Mouse (Mus musculus): ENCODE measurements at regions not wholly inside any gene's neighbourhood (a gene's known extent, or its start where the extent isn't known, plus 50 kb on each side); places are given as distances from the start of the nearest gene placed in this dataset.
"Not testable (repeated sequence)": the region's sequence is repeated elsewhere in the genome, so short reads cannot be mapped to it uniquely, and the experiment has no call there.

- WGBS = 82% methylated on average over 2 of the region's 2 CpGs
- no peaks in the 10 kb centered on the region for H3K4me1 ChIP-seq (ENCODE audit: control insufficient read depth, insufficient read depth, low read length)
- H3K9me3 ChIP-seq (replicated peaks; ENCODE audit: control insufficient read depth, low read length) = no peaks in the 10 kb centered on the region
- H3K36me3 ChIP-seq (replicated peaks; ENCODE audit: control insufficient read depth, insufficient read depth, low read depth, low read length) = no peaks in the 10 kb centered on the region
- H3K27me3 ChIP-seq (ENCODE audit: control insufficient read depth, insufficient read depth, low read length) = no peaks in the 10 kb centered on the region
- H3K27ac ChIP-seq (replicated peaks; ENCODE audit: low read depth, low read length) = no peak overlapping the region
- no peak overlapping the region for H3K4me2 ChIP-seq (ENCODE audit: low read depth, low read length)
- DNase-seq (ENCODE audit: low spot score) = no peak
- no peak for ATAC-seq (replicated peaks; ENCODE audit: insufficient number of reproducible peaks, low FRiP score, low TSS enrichment, low read depth)
- no peak overlapping the region for H3K4me3 ChIP-seq (ENCODE audit: low read depth, low read length)
- no peak overlapping the region for H3K9ac ChIP-seq (replicated peaks; ENCODE audit: low read length)
Measured at GRCm38 (mm10) chr4:21464456-21464855, 221.3 kb downstream of the Prdm13 start.

DNA sequence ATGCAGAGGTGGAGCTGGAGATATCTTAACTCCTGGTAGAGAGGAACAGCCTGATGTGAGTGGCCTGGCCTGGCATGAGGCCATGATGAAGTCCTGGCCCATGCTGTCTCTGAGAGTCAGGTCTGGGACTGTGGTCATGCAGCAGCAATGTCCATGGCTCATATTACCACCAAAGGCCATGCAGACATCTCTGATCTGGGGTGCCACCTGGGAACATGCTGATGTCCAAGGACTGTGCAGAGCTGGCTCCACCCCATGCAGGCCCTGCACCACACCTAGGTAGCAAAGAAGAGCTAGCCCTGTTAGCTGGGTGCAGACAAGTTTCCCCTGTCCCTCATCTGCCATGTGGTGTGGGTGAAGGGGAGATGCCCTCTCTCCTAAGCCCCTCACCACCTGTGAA lies 244.5 kb downstream of the Prdm13 start:
- H3K9me3 ChIP-seq (replicated peaks; ENCODE audit: control insufficient read depth, low read length) = no peaks in the 10 kb centered on the region
- H3K27ac ChIP-seq (replicated peaks; ENCODE audit: low read depth, low read length) = no peak overlapping the region
- ATAC-seq (replicated peaks; ENCODE audit: insufficient number of reproducible peaks, low FRiP score, low TSS enrichment, low read depth) = no peak
- no peak overlapping the region for H3K4me2 ChIP-seq (ENCODE audit: low read depth, low read length)
- H3K4me1 ChIP-seq (ENCODE audit: control insufficient read depth, insufficient read depth, low read length) = no peaks in the 10 kb centered on the region
- H3K27me3 ChIP-seq (ENCODE audit: control insufficient read depth, insufficient read depth, low read length) = no peaks in the 10 kb centered on the region
- no peaks in the 10 kb centered on the region for H3K36me3 ChIP-seq (replicated peaks; ENCODE audit: control insufficient read depth, insufficient read depth, low read depth, low read length)
- no peak overlapping the region for H3K9ac ChIP-seq (replicated peaks; ENCODE audit: low read length)
- H3K4me3 ChIP-seq (ENCODE audit: low read depth, low read length) = no peak overlapping the region
- no peak for DNase-seq (ENCODE audit: low spot score)

- ATAC-seq (replicated peaks; ENCODE audit: insufficient number of reproducible peaks, low FRiP score, low TSS enrichment, low read depth) (no peak), DNase-seq (ENCODE audit: low spot score) (peak; percentile 16)
- Histone ChIP-seq H3K4me3 (ENCODE audit: low read depth, low read length) (no peak overlapping the region), H3K9ac (replicated peaks; ENCODE audit: low read length) (no peak overlapping the region), H3K9me3 (replicated peaks; ENCODE audit: control insufficient read depth, low read length) (no peaks in the 10 kb centered on the region), H3K4me1 (ENCODE audit: control insufficient read depth, insufficient read depth, low read length) (no peaks in the 10 kb centered on the region), H3K4me2 (ENCODE audit: low read depth, low read length) (no peak overlapping the region), H3K27me3 (ENCODE audit: control insufficient read depth, insufficient read depth, low read length) (no peaks in the 10 kb centered on the region), H3K36me3 (replicated peaks; ENCODE audit: control insufficient read depth, insufficient read depth, low read depth, low read length) (no peaks in the 10 kb centered on the region), H3K27ac (replicated peaks; ENCODE audit: low read depth, low read length) (no peak overlapping the region)
- WGBS = 23% methylated on average over 2 of the region's 2 CpGs
Measured at GRCm38 (mm10) chr4:21436710-21437109, 249.1 kb downstream of the Prdm13 start.

DNA sequence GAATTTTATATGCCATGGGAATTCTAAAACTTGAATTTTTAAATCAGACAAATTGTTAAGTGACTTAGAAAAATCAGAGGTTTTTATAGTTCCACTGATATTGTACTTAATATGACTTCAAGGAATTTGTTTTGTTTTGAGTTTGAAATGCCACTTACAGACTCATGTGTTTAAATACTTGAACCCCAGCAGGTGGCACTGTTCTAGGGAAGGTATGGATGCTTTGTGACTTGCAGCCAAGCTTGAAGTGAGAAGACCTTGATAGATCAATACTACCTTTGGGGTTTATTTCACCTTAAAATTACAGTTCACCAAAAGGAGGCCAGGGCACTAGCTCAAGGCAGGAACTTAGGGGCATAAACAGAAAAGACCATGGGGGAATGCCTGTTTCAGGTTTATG lies 277.9 kb downstream of the Prdm13 start:
- no peaks in the 10 kb centered on the region for H3K9me3 ChIP-seq (replicated peaks; ENCODE audit: control insufficient read depth, low read length)
- no peaks in the 10 kb centered on the region for H3K27me3 ChIP-seq (ENCODE audit: control insufficient read depth, insufficient read depth, low read length)
- H3K4me3 ChIP-seq (ENCODE audit: low read depth, low read length) = no peak overlapping the region
- peak; percentile 27 for DNase-seq (ENCODE audit: low spot score)
- no peaks in the 10 kb centered on the region for H3K4me1 ChIP-seq (ENCODE audit: control insufficient read depth, insufficient read depth, low read length)
- ATAC-seq (replicated peaks; ENCODE audit: insufficient number of reproducible peaks, low FRiP score, low TSS enrichment, low read depth) = no peak
- H3K4me2 ChIP-seq (ENCODE audit: low read depth, low read length) = no peak overlapping the region
- H3K27ac ChIP-seq (replicated peaks; ENCODE audit: low read depth, low read length) = no peak overlapping the region
- no peaks in the 10 kb centered on the region for H3K36me3 ChIP-seq (replicated peaks; ENCODE audit: control insufficient read depth, insufficient read depth, low read depth, low read length)
- H3K9ac ChIP-seq (replicated peaks; ENCODE audit: low read length) = no peak overlapping the region

DNA sequence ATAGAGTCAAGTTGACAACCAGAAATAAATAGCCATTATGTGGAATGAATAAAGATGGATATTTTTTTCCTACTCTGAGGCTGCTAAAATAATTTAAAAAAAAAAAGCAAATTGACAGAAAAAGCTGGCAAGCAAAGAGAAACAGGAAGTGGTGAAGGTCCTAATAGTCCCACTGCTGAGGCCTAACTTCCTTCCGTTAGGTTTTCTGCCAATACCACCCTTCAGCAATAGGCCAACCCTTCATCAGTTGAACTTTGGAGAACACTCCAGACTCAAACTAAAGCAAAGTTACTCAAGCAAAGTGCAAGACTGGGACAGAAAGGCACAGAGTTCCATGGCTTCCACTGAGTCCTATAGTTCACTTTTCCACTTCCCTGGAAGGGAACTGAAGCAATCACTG lies 316.4 kb downstream of the Prdm13 start:
- Histone ChIP-seq H3K4me1 (ENCODE audit: control insufficient read depth, insufficient read depth, low read length) (no peaks in the 10 kb centered on the region), H3K27ac (replicated peaks; ENCODE audit: low read depth, low read length) (no peak overlapping the region), H3K9ac (replicated peaks; ENCODE audit: low read length) (no peak overlapping the region), H3K4me3 (ENCODE audit: low read depth, low read length) (no peak overlapping the region), H3K36me3 (replicated peaks; ENCODE audit: control insufficient read depth, insufficient read depth, low read depth, low read length) (no peaks in the 10 kb centered on the region), H3K9me3 (replicated peaks; ENCODE audit: control insufficient read depth, low read length) (no peaks in the 10 kb centered on the region), H3K4me2 (ENCODE audit: low read depth, low read length) (no peak overlapping the region), H3K27me3 (ENCODE audit: control insufficient read depth, insufficient read depth, low read length) (no peaks in the 10 kb centered on the region)
- ATAC-seq (replicated peaks; ENCODE audit: insufficient number of reproducible peaks, low FRiP score, low TSS enrichment, low read depth) (no peak), DNase-seq (ENCODE audit: low spot score) (no peak)
- WGBS = 92% methylated on average over 1 of the region's 1 CpGs

DNA sequence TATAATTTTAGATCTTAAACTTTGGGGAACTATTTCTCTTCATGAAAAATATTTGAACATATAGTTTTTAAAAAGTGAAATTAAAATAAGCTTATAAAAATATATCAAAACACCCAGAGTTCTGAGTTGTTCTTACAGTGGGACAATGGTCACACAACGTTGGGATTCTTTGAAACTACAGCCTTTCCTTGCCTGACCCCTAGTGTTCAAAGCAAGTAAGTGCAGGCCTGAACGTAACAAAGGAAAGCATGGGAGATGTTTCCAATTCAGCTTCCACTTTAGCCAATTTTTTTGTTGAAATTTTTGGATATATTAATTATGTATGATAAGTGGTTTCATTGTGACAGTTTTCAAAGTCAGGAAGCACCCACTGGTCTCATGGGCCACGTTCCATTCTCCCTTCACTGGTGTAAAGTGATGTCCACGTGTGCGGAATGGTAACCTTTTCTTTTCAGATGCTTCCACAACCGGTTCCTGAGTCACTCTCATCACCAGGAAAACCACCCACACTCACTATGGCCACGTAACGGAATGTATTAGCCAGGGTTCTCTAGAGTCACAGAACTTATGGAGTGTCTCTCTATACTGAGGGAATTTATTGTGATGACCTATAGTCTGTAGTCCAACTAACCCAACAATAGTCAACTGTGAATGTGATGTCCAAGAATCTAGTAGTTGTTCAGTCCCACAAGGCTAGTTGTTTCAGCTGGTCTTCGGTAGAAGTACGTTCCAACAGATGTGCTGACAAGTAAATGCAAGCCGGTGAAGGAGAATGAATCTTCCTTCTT lies 317.3 kb downstream of the Prdm13 start:
- Histone ChIP-seq H3K27me3 (ENCODE audit: control insufficient read depth, insufficient read depth, low read length) (no peaks in the 10 kb centered on the region), H3K4me3 (ENCODE audit: low read depth, low read length) (no peak overlapping the region), H3K9ac (replicated peaks; ENCODE audit: low read length) (no peak overlapping the region), H3K4me2 (ENCODE audit: low read depth, low read length) (no peak overlapping the region), H3K4me1 (ENCODE audit: control insufficient read depth, insufficient read depth, low read length) (no peaks in the 10 kb centered on the region), H3K9me3 (replicated peaks; ENCODE audit: control insufficient read depth, low read length) (no peaks in the 10 kb centered on the region), H3K36me3 (replicated peaks; ENCODE audit: control insufficient read depth, insufficient read depth, low read depth, low read length) (no peaks in the 10 kb centered on the region), H3K27ac (replicated peaks; ENCODE audit: low read depth, low read length) (no peak overlapping the region)
- ATAC-seq (replicated peaks; ENCODE audit: insufficient number of reproducible peaks, low FRiP score, low TSS enrichment, low read depth) (no peak), DNase-seq (ENCODE audit: low spot score) (peak; percentile 58)
- 70% methylated on average over 11 of the region's 11 CpGs for WGBS

DNA sequence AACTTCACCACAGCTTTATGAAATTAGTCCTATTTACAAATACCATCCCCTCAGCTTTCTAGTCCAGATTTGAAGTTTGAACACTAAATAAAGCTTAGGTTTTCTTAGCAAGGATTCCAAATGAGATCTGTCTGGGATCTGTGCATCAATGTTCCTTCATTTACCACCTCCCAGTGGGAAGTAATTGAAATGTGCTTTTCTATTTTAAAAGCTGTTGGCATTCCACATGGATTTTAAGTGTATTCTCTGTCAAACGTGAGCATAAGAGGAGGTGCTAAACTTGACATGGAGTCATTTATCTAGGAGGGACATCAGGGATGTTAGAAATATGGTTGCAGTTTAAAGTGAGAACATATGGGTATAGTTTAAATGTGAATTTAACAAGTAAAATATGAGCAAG lies 364.0 kb downstream of the Prdm13 start:
- DNase-seq (ENCODE audit: low spot score) (no peak), ATAC-seq (replicated peaks; ENCODE audit: insufficient number of reproducible peaks, low FRiP score, low TSS enrichment, low read depth) (no peak)
- no peak overlapping the region for H3K9ac ChIP-seq (replicated peaks; ENCODE audit: low read length)
- no peak overlapping the region for H3K27ac ChIP-seq (replicated peaks; ENCODE audit: low read depth, low read length)
- H3K9me3 ChIP-seq (replicated peaks; ENCODE audit: control insufficient read depth, low read length) = no peaks in the 10 kb centered on the region
- no peak overlapping the region for H3K4me2 ChIP-seq (ENCODE audit: low read depth, low read length)
- WGBS = 66% methylated on average over 1 of the region's 1 CpGs
- H3K27me3 ChIP-seq (ENCODE audit: control insufficient read depth, insufficient read depth, low read length) = no peaks in the 10 kb centered on the region
- H3K4me1 ChIP-seq (ENCODE audit: control insufficient read depth, insufficient read depth, low read length) = no peaks in the 10 kb centered on the region
- no peaks in the 10 kb centered on the region for H3K36me3 ChIP-seq (replicated peaks; ENCODE audit: control insufficient read depth, insufficient read depth, low read depth, low read length)
- no peak overlapping the region for H3K4me3 ChIP-seq (ENCODE audit: low read depth, low read length)

GRCm38 (mm10) chr4:21309239-21309638 lies 376.5 kb downstream of the Prdm13 start:
- not testable (repeated sequence) for ATAC-seq (replicated peaks; ENCODE audit: insufficient number of reproducible peaks, low FRiP score, low TSS enrichment, low read depth); H3K36me3 ChIP-seq (replicated peaks; ENCODE audit: control insufficient read depth, insufficient read depth, low read depth, low read length); H3K9ac ChIP-seq (replicated peaks; ENCODE audit: low read length)

More at GRCm38 (mm10) chr4:21309239-21309638, 376.5 kb downstream of the Prdm13 start:
- H3K4me1 ChIP-seq (ENCODE audit: control insufficient read depth, insufficient read depth, low read length); H3K27ac ChIP-seq (replicated peaks; ENCODE audit: low read depth, low read length); H3K9me3 ChIP-seq (replicated peaks; ENCODE audit: control insufficient read depth, low read length); H3K27me3 ChIP-seq (ENCODE audit: control insufficient read depth, insufficient read depth, low read length); DNase-seq (ENCODE audit: low spot score); H3K4me3 ChIP-seq (ENCODE audit: low read depth, low read length); H3K4me2 ChIP-seq (ENCODE audit: low read depth, low read length): not testable (repeated sequence)
- 81% methylated on average over 2 of the region's 2 CpGs for WGBS

Measured in embryonic facial prominence, embryonic 11.5 days (tissue).